Mouse (Mus musculus) layer of hippocampus, adult 18-20 months (tissue): ENCODE results near the gene Tmem237. TPM values are rescaled to one million over a fixed set of nuclear protein-coding genes. Genes with fewer than 3 reads are reported as not detected.

ENCODE experiments used
- DNase-seq, 2 experiments: peaks; one replicate each; pipeline ENCODE4 v3.0.0; 2022; ENCODE audit warnings: low spot score in 2 of 2
- long read RNA-seq: library from polyadenylated mRNA; stranded (forward); transcript quantifications from one replicate; pipeline ENCODE4 v2.0.0, GENCODE M21; 2021
- total RNA-seq, 2 experiments: library from RNA; stranded (reverse); gene quantifications; 2 replicates each; pipeline ENCODE4 v1.2.3; 2021

The Tmem237 gene
- 10 to 100 TPM; 28.9 to 30.3 TPM for total RNA-seq
- long read RNA-seq, partial matches to known transcripts: 0 of 2 reads
- long read RNA-seq, other reads (novel, unspliced or antisense): 2 of 2 reads

- peak; percentile 92 to 94 for DNase-seq
Observed at GRCm38 (mm10) chr1:59119720-59120457, at the start of gene Tmem237. Gene Tmem237, minus strand, starts transcription at chr1:59120408.

DNA sequence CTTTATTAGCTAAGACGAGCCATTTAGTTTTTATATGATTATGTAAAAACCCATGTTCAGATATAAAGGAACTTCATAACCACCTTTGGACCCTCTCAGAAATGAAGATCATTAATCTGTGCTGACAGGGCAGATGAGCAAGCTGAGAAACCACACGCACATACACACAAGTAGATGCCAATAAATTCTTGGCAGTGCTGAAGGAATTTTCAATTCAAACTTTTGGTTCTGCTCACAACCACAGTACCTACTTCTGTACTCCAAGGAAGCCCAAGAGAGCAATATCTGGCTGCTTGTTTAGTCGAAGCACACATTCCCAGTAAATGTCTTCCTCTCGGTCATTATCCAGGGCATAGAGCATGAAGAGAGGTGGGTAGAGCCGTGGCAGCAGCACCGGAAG is 49.4 kb upstream of the Tmem237 start:
- no peak for DNase-seq

GRCm38 (mm10) chr1:59168556-59168955 is 48.3 kb upstream of the Tmem237 start:
- no peak for DNase-seq

DNA sequence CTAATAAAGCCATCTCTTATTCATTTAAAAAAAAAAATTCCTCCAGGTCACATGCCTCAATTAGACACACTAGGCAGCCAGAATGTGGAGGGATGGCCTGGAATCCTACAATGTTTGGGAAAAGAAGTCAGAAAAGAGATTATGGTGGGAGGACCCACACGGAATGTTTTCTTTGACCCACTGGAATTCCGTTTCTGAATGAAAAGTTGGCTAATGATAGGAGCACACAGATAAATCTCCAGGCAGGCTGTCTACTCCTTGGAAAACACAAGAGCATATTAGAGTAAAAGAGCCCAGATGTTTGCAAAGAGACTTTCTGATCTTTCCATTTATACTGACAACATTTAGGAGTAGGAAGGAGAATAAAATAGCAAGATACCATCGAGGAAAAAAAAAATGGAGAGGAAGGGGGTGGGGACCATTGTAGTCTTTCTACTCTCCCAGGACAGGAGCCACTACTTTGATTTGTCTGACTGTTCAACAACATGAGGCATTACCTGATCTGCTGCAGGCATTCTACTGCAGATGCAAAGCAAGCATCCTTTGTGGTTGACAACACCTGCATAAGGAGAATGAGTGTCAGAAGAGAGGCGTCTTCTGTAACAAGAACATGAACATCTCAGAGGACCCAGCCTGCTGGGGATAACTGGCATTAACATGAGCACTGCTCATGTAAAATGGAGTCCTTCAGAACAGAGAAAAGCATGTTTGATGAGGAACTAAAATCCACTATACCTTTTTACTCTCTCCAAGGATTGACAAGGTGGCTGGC is 47.6 kb upstream of the Tmem237 start:
- no peak for DNase-seq

- no peak for DNase-seq
Observed at GRCm38 (mm10) chr1:59166232-59166905, 46.2 kb upstream of the Tmem237 start.

GRCm38 (mm10) chr1:59163918-59164317 is 43.7 kb upstream of the Tmem237 start:
- peak in 1 of 2 experiments; percentile 26 for DNase-seq

DNA sequence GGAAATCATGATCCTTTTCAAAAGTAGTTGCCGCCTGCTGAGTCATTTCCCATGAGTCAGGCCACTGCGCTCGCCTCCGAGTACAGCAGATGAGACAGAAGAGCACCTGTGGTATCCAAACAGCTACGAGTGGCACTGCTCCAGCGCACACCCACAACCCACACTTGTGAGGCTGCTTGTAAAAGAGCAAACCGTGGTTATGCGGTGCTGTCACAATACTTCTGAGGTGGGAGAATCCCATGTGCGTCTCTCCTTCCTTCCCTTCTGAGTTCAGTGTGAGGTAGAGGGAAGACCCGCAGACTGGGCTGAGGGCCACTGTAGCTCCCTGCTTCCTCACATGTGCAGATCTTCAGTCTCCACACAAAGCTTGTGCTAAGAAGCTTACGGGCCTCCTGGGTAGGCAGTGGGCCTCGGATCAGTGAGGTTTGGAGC is 42.8 kb upstream of the Tmem237 start, which contains the start of gene Mpp4:
Mpp4 (minus strand) TSS at position 360 of the 432 bp plus-strand sequence.
- peak; percentile 77 to 85 for DNase-seq

- DNase-seq: no peak
Observed at GRCm38 (mm10) chr1:59162309-59163024, 42.3 kb upstream of the Tmem237 start.

GRCm38 (mm10) chr1:59161396-59161795 is 41.2 kb upstream of the Tmem237 start:
- DNase-seq: no peak

- no peak for DNase-seq
Observed at GRCm38 (mm10) chr1:59160871-59161270, 40.7 kb upstream of the Tmem237 start.

DNA sequence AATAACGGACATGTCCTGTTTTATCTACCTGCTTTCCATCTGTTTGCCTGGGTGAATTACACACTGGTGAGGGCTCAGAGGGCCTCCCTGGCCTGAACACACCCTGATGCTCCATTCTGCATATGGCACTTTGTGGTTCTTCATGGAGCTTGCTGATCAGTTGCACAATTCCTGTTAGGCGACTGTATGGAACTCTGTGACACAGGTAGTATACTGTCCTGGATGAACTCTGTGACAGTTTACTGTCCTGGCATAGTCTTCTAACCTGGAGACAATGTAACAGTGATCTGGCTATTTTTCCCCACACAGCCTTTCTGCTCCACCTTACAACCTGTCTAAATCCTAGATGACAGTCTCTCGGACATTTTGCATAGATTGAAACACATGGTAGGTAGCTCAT is 38.9 kb upstream of the Tmem237 start:
- DNase-seq: no peak

DNA sequence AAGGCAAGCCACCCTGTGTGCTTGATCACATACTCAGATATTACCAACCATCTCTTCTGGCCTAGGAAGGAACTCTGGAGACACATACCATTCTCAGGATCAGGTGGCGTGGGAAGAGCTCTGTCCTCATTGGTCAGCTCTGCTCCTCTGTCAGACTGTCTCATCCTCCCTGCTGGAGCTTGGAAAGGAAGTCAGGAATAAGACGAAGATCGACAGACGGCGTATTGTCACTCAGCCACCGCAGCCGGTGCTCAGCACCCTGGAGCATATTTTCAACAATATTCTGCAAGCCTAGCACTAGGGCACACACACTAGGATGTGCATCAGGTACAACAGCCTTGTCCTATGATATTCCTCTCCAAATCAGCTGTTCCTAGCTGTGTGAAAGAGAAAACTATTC is 38.3 kb upstream of the Tmem237 start:
- peak in 1 of 2 experiments; percentile 27 for DNase-seq

- DNase-seq: no peak
Observed at GRCm38 (mm10) chr1:59157846-59158245, 37.6 kb upstream of the Tmem237 start.

DNA sequence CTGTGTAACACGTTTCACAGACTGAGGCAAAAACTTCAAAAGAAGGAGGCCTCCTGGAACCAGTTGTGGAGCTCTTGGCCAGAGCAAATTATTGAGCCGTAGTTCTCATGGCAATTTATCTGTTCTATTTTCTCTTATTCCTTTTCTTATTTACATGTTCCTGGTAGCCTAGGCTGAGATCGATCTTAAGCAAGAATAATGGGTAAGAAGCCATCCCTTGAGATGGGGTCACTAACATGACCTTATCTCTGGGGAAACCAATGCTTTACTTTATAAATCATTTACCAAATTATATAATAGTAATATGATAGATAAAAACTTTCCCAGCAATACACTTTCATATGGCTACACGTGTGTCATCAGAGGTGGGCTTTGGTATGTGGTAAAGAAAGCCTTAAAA is 32.1 kb upstream of the Tmem237 start:
- no peak for DNase-seq

GRCm38 (mm10) chr1:59150542-59150941 is 30.3 kb upstream of the Tmem237 start:
- DNase-seq: no peak

- DNase-seq: no peak
Observed at GRCm38 (mm10) chr1:59144543-59144942, 24.3 kb upstream of the Tmem237 start.

- DNase-seq: peak in 1 of 2 experiments; percentile 33
Observed at GRCm38 (mm10) chr1:59142809-59143208, 22.6 kb upstream of the Tmem237 start.

GRCm38 (mm10) chr1:59134419-59134818 is 14.2 kb upstream of the Tmem237 start:
- DNase-seq: no peak

DNA sequence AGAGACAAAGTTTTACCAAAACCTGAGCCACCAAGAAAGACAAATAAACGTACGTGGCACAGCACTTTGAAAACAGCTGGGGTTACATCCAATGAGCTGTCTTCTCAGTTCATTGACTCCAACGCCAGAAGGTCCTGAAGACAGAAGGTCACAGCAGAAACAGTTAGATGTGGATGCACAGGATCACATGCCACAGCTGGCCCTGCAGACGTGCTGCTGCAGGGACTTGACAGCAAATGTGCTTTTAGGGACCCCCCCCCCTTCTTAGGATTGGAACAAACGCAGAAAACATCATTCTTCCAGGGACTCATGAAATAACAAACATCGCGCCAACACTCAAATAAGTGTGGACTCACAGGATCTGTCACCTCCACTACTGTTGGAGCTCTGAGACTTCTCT is 8.7 kb upstream of the Tmem237 start:
- DNase-seq: no peak

DNA sequence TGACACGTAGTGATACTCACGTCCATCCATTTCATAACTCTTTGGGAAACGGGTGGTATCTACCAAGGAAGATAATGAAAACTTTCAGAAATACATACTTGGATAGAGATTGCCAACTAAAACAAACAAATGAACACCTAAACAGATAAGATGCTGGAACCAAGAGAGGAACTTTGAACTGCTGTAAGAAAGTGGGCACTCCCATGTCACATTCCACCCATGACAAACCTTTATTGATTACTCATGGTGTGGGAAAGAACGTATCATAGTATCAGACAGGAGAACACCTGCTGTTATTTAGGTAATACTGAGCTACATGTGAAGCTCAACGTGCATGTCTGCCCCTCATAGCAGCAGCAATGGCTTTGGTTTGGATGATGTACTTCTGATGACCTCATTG is 5.3 kb upstream of the Tmem237 start:
- DNase-seq: no peak

DNA sequence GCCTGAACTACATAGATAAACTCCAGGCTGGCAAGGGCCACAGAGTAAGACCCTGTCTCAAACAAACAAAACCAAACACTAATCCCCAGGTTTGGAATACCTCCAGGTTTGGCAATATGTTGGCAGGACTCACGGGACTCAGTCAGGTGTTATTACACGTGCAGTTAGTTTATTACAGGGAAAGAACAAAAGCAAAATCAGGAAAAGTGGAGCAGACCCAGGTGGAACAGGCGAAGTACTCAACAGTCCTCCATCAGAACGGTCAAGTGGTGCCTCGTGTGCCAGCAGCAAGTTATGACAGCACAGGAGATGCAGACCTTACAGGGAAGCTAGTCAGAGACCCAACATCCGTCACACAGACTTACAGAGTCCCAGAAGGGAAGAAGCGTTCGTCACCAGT is 9.7 kb downstream of the Tmem237 start:
- DNase-seq: no peak
